Mouse (Mus musculus) limb, embryonic 15.5 days (tissue): ENCODE results near the gene Smim15. TPM values are rescaled to one million over a fixed set of nuclear protein-coding genes. Genes with fewer than 3 reads are reported as not detected.

Experiments
- ATAC-seq: fragments of 200-750 bp; cut with Nextera tagmentation; 2 replicates; pipeline ENCODE4 v1.8.0; 2017; ENCODE audit warnings: low read depth, moderate TSS enrichment; ENCODE audit not compliant: insufficient number of reproducible peaks, low FRiP score, low TSS enrichment
- H3K27ac ChIP-seq: fragments of 300-500 bp; sonication (generic); 2 replicates; pipeline ENCODE4 v1.5.1; 2015; ENCODE audit warnings: moderate library complexity, mild to moderate bottlenecking, inconsistent platforms
- H3K27me3 ChIP-seq: fragments of 300-500 bp; sonication (generic); 2 replicates; pipeline ENCODE4 v1.6.1; 2015; ENCODE audit warnings: inconsistent platforms
- H3K36me3 ChIP-seq: fragments of 300-500 bp; sonication (generic); 2 replicates; pipeline ENCODE4 v1.6.1; 2015; ENCODE audit warnings: inconsistent platforms
- H3K4me1 ChIP-seq: fragments of 300-500 bp; sonication (generic); 2 replicates; pipeline ENCODE4 v1.6.1; 2015; ENCODE audit warnings: inconsistent platforms
- H3K4me2 ChIP-seq: fragments of 300-500 bp; sonication (generic); 2 replicates; pipeline ENCODE4 v1.6.1; 2015; ENCODE audit warnings: mild to moderate bottlenecking, inconsistent platforms
- H3K4me3 ChIP-seq: fragments of 300-500 bp; sonication (generic); 2 replicates; pipeline ENCODE4 v1.5.1; 2015; ENCODE audit warnings: mild to moderate bottlenecking, inconsistent platforms
- H3K9ac ChIP-seq: fragments of 300-500 bp; sonication (generic); 2 replicates; pipeline ENCODE4 v1.6.1; 2015; ENCODE audit warnings: inconsistent platforms
- H3K9me3 ChIP-seq: fragments of 300-500 bp; sonication (generic); 2 replicates; pipeline ENCODE4 v1.6.1; 2016; ENCODE audit warnings: inconsistent platforms
- WGBS: fragments of 180-500 bp; shearing (Covaris S2); methylation state at CpG from one replicate; pipeline ENCODE4 v1.1.7; 2015; 5-methylcytosine and 5-hydroxymethylcytosine counted together
- polyA plus RNA-seq: library from polyadenylated mRNA; unstranded; fragments of >200 nt; fragmentation: Nextera tagmentation; extraction: Ambion mirVana; gene quantifications from 2 replicates; pipeline ENCODE4 v1.2.1, GENCODE M21; 2015

Smim15 gene
- polyA plus RNA-seq, 1 experiment from 2014 or later = 52.2 TPM

DNA sequence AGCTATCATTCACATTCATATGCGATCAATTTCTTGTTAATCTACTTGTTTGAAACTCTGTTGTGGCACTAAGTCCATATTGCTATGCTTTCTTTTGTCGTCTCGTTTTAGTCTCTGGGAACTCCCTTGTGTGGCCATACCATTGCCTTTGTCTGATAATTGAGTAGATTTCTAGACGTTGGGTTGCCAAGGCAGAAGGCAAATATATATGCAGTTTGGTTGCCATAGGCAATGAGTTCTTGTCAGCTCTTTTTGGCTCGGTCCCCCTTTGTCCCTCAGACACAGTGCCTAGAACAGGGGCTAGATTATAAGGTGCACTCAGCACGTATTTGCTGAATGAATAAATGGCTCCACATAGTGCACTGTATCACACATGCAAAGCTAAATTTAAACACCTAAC, 20.1 kb downstream of the Smim15 start:
- ATAC-seq = no peak
- Histone ChIP-seq H3K27me3 (no peaks in the 10 kb centered on the region), H3K36me3 (no peaks in the 10 kb centered on the region), H3K4me2 (no peak overlapping the region), H3K4me1 (no peaks in the 10 kb centered on the region), H3K9me3 (no peaks in the 10 kb centered on the region), H3K9ac (no peak overlapping the region), H3K4me3 (no peak overlapping the region), H3K27ac (no peak overlapping the region)
- 87% methylated on average over 6 of the region's 6 CpGs for WGBS

DNA sequence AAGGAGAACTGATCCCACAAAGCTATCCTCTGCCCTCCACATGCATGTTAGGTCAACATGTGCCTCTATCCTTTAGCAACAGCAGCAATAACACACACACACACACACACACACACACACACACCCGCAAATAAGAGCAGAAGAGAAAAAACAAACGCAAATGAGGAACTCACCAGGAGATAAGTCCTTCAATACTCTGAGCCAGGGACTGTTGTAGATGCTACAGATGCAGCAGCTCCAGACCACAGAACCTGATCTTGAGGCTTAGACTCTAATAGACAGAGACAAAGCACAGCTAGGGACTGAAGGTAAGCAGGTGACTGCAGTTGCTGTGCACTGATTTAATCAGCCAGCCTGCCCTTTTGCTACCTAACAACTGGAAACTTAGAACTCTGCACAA, 21.8 kb downstream of the Smim15 start:
- H3K36me3 ChIP-seq = no peaks in the 10 kb centered on the region
- H3K27me3 ChIP-seq = no peaks in the 10 kb centered on the region
- no peak overlapping the region for H3K27ac ChIP-seq
- H3K9ac ChIP-seq = no peak overlapping the region
- 77% methylated on average over 2 of the region's 2 CpGs for WGBS
- H3K4me2 ChIP-seq = no peak overlapping the region
- ATAC-seq = no peak
- H3K4me1 ChIP-seq = no peaks in the 10 kb centered on the region
- no peaks in the 10 kb centered on the region for H3K9me3 ChIP-seq
- no peak overlapping the region for H3K4me3 ChIP-seq

DNA sequence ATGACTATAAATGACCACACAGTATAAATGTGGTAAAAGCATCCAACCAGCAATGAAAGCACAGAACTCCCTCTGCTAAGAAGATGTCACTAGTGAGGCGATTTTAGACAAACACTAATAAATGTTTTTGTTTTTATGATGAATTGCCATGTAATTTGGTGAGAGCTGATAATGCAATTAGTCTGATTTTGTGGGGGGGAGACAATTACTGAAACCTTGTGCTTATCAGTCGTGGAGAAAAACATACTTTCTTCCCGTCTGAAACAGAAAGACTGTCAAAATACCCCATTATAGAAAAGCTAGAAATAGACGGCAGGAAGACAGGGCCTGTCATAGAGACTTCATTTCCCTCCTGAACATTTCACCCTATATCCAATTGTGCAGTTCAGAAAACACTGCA, 24.9 kb downstream of the Smim15 start:
- 71% methylated on average over 4 of the region's 4 CpGs for WGBS
- no peaks in the 10 kb centered on the region for H3K27me3 ChIP-seq
- no peaks in the 10 kb centered on the region for H3K36me3 ChIP-seq
- no peak overlapping the region for H3K4me2 ChIP-seq
- no peak for ATAC-seq
- H3K9me3 ChIP-seq = no peaks in the 10 kb centered on the region
- no peak overlapping the region for H3K4me3 ChIP-seq
- no peaks in the 10 kb centered on the region for H3K4me1 ChIP-seq
- no peak overlapping the region for H3K27ac ChIP-seq
- no peak overlapping the region for H3K9ac ChIP-seq

DNA sequence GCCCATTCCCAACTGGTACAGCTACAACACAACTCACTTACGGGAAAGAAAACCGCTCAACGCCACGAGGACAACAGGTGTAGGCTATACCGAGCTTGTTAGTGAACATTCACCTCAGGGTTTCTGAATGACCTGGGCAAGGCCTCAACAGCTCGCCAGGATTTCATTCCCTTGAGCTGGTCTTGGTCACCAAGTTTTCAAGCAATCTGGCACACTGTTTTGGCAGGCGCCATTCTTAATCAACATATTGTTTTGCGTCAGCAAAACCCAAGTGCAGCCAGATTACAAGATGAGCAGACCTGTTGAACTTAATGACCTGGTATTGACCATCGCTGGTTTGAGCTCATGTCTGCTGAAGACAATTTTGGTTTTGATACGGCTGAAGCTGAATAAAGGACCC, 25.9 kb downstream of the Smim15 start:
- H3K4me3 ChIP-seq = no peak overlapping the region
- H3K27ac ChIP-seq = no peak overlapping the region
- no peak overlapping the region for H3K4me2 ChIP-seq
- WGBS = 94% methylated on average over 10 of the region's 10 CpGs
- no peaks in the 10 kb centered on the region for H3K4me1 ChIP-seq
- H3K36me3 ChIP-seq = no peaks in the 10 kb centered on the region
- H3K27me3 ChIP-seq = no peaks in the 10 kb centered on the region
- H3K9me3 ChIP-seq = no peaks in the 10 kb centered on the region
- ATAC-seq = no peak
- H3K9ac ChIP-seq = no peak overlapping the region

DNA sequence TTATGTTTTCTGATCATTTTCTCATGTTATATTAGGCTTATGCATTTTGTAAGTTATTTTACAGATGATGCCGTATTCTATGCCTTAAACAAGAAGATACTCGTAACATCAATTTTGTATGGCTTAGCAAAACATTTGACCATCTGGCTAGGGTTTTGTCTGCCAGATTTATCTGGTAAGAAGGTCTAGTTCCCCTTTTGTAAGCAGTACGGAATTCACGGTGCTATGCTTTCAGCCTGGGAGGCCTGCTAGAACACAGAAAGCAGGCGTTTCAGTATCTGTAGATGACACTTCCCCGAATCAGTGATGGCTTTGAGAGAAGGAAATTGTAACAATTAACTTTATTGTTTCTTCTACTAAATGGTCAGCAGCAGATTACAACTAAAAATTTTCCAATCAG, 33.2 kb downstream of the Smim15 start:
- Histone ChIP-seq H3K4me1 (no peaks in the 10 kb centered on the region), H3K27ac (no peak overlapping the region), H3K4me2 (no peak overlapping the region), H3K9ac (no peak overlapping the region), H3K27me3 (no peaks in the 10 kb centered on the region), H3K36me3 (no peaks in the 10 kb centered on the region), H3K4me3 (no peak overlapping the region), H3K9me3 (no peaks in the 10 kb centered on the region)
- ATAC-seq = no peak
- WGBS = 75% methylated on average over 6 of the region's 6 CpGs

DNA sequence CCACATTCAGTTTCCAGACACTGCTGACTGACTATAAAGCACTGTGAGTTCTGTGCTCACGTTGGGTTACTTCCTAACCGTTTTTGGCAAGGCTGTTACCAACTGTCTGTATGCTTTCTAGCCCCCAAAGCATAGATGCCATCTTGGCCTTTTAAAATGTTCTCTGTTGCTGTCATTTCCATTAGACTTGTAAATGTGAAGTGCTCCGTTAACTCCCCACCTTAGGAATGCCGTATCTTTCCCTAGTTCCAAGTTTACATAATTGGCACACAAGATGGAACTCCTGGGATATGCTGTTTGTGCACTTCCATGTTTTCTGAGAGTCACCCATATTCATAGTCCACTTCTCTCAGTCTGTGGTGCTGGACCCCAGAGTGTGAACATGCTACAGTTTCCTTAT, 33.7 kb downstream of the Smim15 start:
- 76% methylated on average over 4 of the region's 4 CpGs for WGBS
- H3K4me2 ChIP-seq = no peak overlapping the region
- no peaks in the 10 kb centered on the region for H3K27me3 ChIP-seq
- no peak overlapping the region for H3K27ac ChIP-seq
- ATAC-seq = no peak
- no peaks in the 10 kb centered on the region for H3K9me3 ChIP-seq
- no peak overlapping the region for H3K4me3 ChIP-seq
- no peaks in the 10 kb centered on the region for H3K4me1 ChIP-seq
- no peaks in the 10 kb centered on the region for H3K36me3 ChIP-seq
- no peak overlapping the region for H3K9ac ChIP-seq

DNA sequence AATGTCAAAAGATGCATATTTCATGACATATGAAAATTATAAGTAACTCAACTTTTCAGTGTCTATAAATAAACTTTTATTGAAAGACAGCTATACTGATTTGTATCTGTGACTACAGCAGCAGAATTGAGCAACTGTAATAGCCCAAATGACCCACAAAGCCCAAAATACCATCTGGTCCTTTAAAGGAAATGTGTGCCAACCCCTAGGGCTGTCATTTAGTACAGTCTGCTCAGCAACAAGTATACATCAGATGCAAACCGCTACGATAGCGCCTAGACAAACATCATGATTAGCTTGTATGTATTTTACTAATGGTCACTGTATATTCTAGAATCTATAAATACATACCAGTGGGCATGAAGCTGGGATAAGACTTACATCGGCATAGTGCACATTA, 39.8 kb downstream of the Smim15 start:
- Histone ChIP-seq H3K36me3 (no peaks in the 10 kb centered on the region), H3K4me3 (no peak overlapping the region), H3K4me1 (no peaks in the 10 kb centered on the region), H3K4me2 (no peak overlapping the region), H3K9ac (no peak overlapping the region), H3K27ac (no peak overlapping the region), H3K27me3 (no peaks in the 10 kb centered on the region), H3K9me3 (no peaks in the 10 kb centered on the region)
- 89% methylated on average over 4 of the region's 4 CpGs for WGBS
- ATAC-seq = no peak

DNA sequence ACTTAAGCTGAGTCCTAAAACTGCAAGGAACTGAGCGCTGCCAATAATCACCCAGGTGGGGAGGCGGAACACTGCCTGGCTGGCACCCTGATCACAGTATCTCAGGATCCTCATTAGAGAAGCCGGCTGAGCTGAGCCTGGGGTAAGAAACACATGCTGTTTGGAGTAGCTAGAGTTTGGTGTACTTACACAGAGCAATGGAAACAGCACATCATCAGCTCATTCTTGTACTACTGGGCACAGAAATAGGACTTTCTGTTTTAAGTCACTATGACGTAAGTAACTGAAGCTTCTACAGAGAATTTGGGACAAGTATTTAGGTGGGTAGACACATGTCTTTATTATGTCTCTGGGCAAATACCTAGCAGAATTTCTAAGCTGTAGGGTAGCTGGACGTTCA, 41.8 kb downstream of the Smim15 start:
- Histone ChIP-seq H3K9me3 (no peaks in the 10 kb centered on the region), H3K27ac (no peak overlapping the region), H3K4me1 (no peaks in the 10 kb centered on the region), H3K9ac (no peak overlapping the region), H3K4me3 (no peak overlapping the region), H3K36me3 (no peaks in the 10 kb centered on the region), H3K4me2 (no peak overlapping the region), H3K27me3 (no peaks in the 10 kb centered on the region)
- ATAC-seq = no peak
- 66% methylated on average over 5 of the region's 5 CpGs for WGBS

DNA sequence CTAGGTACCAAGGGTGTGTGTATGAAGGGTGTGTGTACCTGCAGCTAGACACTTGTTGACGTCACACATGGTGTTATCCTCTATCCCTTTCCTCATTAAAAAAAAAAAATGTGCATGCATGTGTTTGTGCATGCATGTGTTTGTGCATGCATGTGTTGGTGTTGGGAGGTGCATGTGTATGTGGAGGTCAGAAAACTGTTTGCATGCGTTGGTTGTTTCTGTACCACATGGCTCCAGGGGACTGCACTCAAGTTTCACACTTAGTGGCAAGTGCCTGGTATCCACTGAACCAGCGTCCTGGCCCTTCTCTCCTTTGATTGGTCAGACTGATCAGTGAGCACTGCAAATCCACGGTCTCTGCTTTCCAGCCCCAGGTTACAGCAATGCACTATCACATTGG, 42.5 kb downstream of the Smim15 start:
- 62% methylated on average over 4 of the region's 4 CpGs for WGBS
- H3K9me3 ChIP-seq = no peaks in the 10 kb centered on the region
- no peak for ATAC-seq

DNA sequence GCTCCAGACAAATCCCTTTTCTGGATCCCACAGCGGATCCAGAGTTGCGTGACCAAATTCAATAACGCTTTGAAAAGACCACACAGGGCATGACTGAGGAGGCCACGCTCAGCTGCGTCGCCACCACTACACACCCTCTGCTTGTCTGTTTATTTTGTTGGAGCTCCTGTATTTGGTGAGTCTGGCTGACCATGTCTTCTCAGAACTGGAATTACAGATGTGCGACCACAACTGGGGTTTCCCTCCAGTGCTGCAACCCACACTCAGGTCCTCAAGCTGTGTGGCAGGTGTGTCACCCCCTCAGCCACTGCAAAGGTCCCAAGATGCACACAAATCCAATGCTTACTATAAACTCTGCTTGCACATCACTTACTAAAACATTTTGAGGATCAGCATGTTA, 48.0 kb downstream of the Smim15 start:
- H3K27ac ChIP-seq = no peak overlapping the region
- no peaks in the 10 kb centered on the region for H3K36me3 ChIP-seq
- H3K9me3 ChIP-seq = no peaks in the 10 kb centered on the region
- H3K4me3 ChIP-seq = no peak overlapping the region
- H3K27me3 ChIP-seq = no peaks in the 10 kb centered on the region
- ATAC-seq = no peak
- H3K9ac ChIP-seq = no peak overlapping the region
- peaks cover 9% of the 10 kb centered on the region; the same call in 1 of the 2 replicates for H3K4me1 ChIP-seq
- no peak overlapping the region for H3K4me2 ChIP-seq
- WGBS = 86% methylated on average over 7 of the region's 7 CpGs

More for the DNA sequence above, 42.5 kb downstream of the Smim15 start:
- Histone ChIP-seq H3K9ac (no peak overlapping the region), H3K27me3 (no peaks in the 10 kb centered on the region), H3K4me3 (no peak overlapping the region), H3K36me3 (no peaks in the 10 kb centered on the region), H3K27ac (no peak overlapping the region), H3K4me2 (no peak overlapping the region), H3K4me1 (no peaks in the 10 kb centered on the region)

DNA sequence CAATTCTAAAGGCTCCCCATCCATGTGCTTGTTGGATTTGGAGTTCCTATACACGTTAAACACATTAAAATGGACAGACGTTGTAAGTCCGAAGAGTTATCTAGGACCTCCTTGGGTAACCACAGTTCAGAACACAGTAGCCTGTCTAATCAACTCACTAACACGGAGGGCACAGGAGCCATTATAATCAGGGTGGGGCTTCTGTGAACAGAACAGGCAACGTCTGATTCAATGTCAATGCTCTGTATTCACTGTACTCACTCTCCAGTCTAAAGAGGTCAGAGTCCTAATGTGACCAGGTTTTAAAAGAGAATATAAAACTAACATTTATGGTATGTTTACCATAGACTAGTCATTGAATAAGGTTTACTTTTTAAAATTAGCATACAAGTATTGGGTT, 50.4 kb downstream of the Smim15 start:
- 86% methylated on average over 5 of the region's 5 CpGs for WGBS
- ATAC-seq = no peak
- H3K27me3 ChIP-seq = no peaks in the 10 kb centered on the region
- H3K4me2 ChIP-seq = no peak overlapping the region
- no peaks in the 10 kb centered on the region for H3K36me3 ChIP-seq
- no peak overlapping the region for H3K4me3 ChIP-seq
- peaks cover 9% of the 10 kb centered on the region; the same call in 1 of the 2 replicates for H3K4me1 ChIP-seq
- no peak overlapping the region for H3K27ac ChIP-seq
- no peak overlapping the region for H3K9ac ChIP-seq
- no peaks in the 10 kb centered on the region for H3K9me3 ChIP-seq

DNA sequence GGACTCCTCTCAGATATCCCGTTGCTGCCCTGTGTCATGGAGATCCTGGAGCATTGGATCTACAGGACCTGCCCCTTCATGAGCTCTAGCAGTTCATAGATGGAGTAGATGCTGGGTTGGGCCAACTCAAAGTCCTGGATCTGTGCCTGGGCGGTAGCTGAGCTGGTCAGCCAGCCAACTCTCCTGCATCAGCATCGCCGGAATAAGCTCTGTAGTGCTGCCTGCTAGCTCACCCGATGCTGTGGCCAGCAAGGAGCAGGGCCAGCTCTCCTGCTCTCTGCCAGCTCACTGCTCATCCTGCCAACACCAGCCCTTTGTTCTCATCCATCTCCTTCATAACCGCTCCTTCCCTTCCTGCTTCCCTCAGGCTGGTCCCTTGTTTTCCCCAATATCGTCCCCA, 51.4 kb downstream of the Smim15 start:
- WGBS = 77% methylated on average over 7 of the region's 7 CpGs
- Histone ChIP-seq H3K4me3 (no peak overlapping the region), H3K27me3 (no peaks in the 10 kb centered on the region), H3K4me2 (no peak overlapping the region), H3K4me1 (peaks cover 10% of the 10 kb centered on the region; the same call in 1 of the 2 replicates), H3K9ac (no peak overlapping the region), H3K36me3 (no peaks in the 10 kb centered on the region), H3K9me3 (no peaks in the 10 kb centered on the region), H3K27ac (no peak overlapping the region)
- peak; percentile 24; the same call in 1 of the 2 replicates for ATAC-seq

DNA sequence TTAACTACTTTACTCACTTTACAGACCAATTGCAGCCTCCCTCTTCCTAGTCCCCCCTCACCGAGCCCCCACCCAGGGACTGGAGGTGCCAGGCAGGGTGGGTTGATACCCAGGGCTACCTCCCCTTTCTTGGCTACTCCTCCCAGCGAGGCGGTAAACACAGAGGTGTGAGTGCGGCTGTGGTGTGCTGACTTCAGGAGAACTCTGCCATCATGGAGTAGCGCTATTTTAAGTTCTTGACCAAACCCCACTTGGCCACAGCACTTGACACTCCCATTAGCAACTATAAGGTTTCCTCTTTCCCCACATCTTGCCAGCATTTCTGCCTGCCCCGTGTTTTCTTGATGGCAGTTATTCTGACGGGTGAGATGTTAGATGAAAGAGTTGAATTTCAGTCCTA, 52.2 kb downstream of the Smim15 start:
- Histone ChIP-seq H3K4me1 (peaks cover 14% of the 10 kb centered on the region; the same call in 1 of the 2 replicates), H3K4me2 (no peak overlapping the region), H3K4me3 (no peak overlapping the region), H3K9ac (no peak overlapping the region), H3K27ac (no peak overlapping the region), H3K27me3 (no peaks in the 10 kb centered on the region), H3K9me3 (no peaks in the 10 kb centered on the region), H3K36me3 (no peaks in the 10 kb centered on the region)
- WGBS = 56% methylated on average over 7 of the region's 7 CpGs
- ATAC-seq = no peak
